Mouse (Mus musculus): Measurements from ENCODE around the gene Xrcc6. TPM values are rescaled to one million over a fixed set of nuclear protein-coding genes. Genes with fewer than 3 reads are reported as not detected.
A peak's percentile ranks its signal among the peaks of the same experiment; 100 is the strongest.
"Not testable (repeated sequence)": the region's sequence is repeated elsewhere in the genome, so short reads cannot be mapped to it uniquely, and the experiment has no call there.

Gene Xrcc6
- polyA plus RNA-seq, 1 experiment from 2014 or later: 91.6 TPM

DNA sequence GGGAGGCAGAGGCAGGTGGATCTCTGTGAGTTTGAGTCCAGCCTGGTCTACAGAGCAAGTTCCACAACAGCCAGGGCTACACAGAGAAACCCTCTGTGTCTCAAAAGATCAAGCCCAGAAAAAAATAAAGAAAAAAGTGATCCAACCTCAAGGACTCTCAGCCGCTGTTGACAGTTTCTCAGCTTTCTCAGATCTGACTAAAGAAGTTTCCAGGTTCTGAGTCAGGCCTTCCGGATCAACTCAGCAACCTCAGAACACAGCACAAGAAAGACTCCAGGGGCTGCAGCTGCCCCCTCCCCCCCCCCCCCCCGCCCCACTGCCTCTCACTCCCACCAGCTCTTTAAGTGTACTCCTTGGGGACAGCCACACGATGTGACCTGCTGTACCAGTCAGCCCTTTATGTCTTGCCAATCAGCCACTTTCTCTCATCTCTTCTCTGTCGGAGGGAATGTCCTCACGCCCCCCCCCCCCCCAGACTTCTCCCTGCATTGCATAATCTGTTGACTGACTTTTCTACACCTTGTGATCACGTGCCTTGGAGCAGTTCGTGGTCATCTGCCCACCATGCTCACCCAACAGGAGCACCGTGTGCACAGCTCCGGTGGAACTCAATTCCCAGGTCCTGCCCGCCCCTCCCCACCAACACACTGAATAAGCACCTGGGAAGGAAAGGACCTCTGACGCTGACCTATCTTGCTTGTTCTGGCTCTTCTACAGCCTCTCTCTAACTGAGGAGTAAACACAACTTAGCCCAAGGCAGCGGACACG is 21.4 kb upstream of the Xrcc6 start:
- no peak overlapping the region for H3K27ac ChIP-seq
- WGBS: 86% methylated on average over 10 of the region's 14 CpGs
- no peak overlapping the region for H3K4me2 ChIP-seq
- H3K27me3 ChIP-seq: no peaks in the 10 kb centered on the region
- H3K4me3 ChIP-seq (replicated peaks): no peak overlapping the region
- H3K4me1 ChIP-seq (replicated peaks): 0 out of 2 replicates have a peak, but pooled peaks cover 4% of the 10 kb centered on the region
- no peaks in the 10 kb centered on the region for H3K9me3 ChIP-seq
- H3K36me3 ChIP-seq: no peaks in the 10 kb centered on the region
- H3K9ac ChIP-seq (replicated peaks): no peak overlapping the region
- ATAC-seq (ENCODE audit: insufficient number of reproducible peaks, insufficient read depth, low FRiP score, low TSS enrichment, low read depth): no peak

DNA sequence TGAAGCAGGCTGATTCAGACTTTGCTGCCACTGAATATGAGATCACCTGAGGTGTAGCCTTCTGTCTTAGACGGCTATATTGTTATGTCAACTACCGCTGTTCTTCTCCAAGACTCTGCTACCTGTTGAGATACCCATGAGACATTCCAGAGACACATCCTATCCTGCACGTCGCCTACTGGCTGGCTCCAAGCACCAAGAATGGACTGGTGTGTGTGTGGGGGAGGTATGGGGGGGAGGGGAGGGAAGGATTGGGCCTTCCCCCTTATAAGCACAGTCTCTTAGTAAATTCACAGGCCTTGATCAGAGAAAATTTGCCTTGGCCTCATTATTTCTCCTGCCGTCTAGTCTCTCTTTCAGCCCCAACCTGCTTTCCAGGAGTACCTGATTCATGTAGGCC is 19.8 kb upstream of the Xrcc6 start:
- H3K9me3 ChIP-seq: peaks cover 6% of the 10 kb centered on the region
- H3K4me1 ChIP-seq (replicated peaks): 0 out of 2 replicates have a peak, but pooled peaks cover 4% of the 10 kb centered on the region
- ATAC-seq (ENCODE audit: insufficient number of reproducible peaks, insufficient read depth, low FRiP score, low TSS enrichment, low read depth): no peak
- 86% methylated on average over 5 of the region's 5 CpGs for WGBS
- no peak overlapping the region for H3K4me2 ChIP-seq
- H3K4me3 ChIP-seq (replicated peaks): no peak overlapping the region
- H3K9ac ChIP-seq (replicated peaks): no peak overlapping the region
- no peaks in the 10 kb centered on the region for H3K27me3 ChIP-seq
- H3K27ac ChIP-seq: no peak overlapping the region
- H3K36me3 ChIP-seq: no peaks in the 10 kb centered on the region

DNA sequence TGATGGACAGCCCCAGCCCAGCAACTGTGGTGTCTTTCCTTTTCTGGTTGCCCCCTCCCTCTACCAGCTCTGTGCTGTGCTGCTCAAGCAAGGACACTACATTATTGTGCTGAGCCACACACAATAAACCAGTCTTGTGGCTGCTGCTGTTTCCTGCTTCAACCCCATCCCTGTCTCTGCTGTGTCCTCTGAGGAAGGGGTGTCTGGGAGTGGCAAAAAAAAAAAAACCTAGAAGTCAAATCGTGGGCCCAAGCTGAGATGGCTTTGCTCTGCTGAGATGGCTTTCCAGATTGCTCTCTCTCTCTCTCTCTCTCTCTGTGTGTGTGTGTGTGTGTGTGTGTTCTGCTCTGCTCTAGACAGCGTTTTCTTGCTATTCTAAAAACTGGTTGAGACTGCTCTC is 19.2 kb upstream of the Xrcc6 start:
- Histone ChIP-seq H3K9ac (replicated peaks) (no peak overlapping the region), H3K27me3 (no peaks in the 10 kb centered on the region), H3K4me1 (replicated peaks) (0 out of 2 replicates have a peak, but pooled peaks cover 4% of the 10 kb centered on the region), H3K36me3 (no peaks in the 10 kb centered on the region), H3K4me3 (replicated peaks) (no peak overlapping the region), H3K9me3 (peaks cover 10% of the 10 kb centered on the region), H3K4me2 (no peak overlapping the region), H3K27ac (no peak overlapping the region)
- no peak for ATAC-seq (ENCODE audit: insufficient number of reproducible peaks, insufficient read depth, low FRiP score, low TSS enrichment, low read depth)
- 69% methylated on average over 2 of the region's 2 CpGs for WGBS

DNA sequence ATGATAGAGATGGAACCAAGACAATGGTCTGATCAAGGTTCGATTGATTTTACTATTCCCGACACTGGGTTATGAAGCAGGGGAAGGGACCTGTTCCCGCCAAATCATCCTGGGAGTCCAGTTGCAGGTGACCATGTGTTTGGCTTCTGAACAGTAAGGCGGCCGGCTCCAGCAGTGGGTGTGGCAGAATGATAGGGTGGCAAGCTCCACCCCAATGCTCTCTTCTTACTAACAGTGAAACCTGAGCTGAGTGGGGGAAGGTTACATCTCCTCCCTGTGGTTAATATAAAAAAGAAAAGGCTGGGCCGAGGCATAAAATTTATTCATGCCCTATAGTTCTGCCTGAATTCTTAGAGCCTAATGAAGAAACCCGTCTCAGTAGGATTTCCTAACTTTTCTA is 18.5 kb upstream of the Xrcc6 start:
- Histone ChIP-seq H3K4me2 (no peak overlapping the region), H3K9ac (replicated peaks) (no peak overlapping the region), H3K4me3 (replicated peaks) (no peak overlapping the region), H3K36me3 (no peaks in the 10 kb centered on the region), H3K4me1 (replicated peaks) (0 out of 2 replicates have a peak, but pooled peaks cover 4% of the 10 kb centered on the region), H3K27me3 (no peaks in the 10 kb centered on the region), H3K9me3 (peaks cover 10% of the 10 kb centered on the region), H3K27ac (no peak overlapping the region)
- WGBS: 51% methylated on average over 7 of the region's 7 CpGs
- ATAC-seq (ENCODE audit: insufficient number of reproducible peaks, insufficient read depth, low FRiP score, low TSS enrichment, low read depth): no peak

DNA sequence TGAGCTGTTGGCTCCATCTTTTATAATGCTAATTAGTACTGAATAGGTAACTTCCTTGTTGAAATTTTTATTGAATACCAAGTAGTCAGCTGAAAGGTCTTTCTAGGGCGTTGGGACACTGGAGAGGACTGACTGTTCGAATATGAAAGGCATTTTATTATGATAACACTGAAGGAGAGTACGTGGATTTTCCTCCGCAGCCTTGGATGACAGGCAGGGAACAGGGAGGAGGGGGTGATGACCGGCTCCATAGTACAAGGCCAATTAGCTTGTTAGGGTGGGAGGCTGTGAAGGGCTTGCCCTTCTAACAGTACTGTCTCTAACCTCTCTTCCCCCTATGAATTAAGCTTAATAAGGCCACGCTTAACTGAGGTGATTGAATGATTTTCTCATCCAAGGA is 18.0 kb upstream of the Xrcc6 start:
- H3K9ac ChIP-seq (replicated peaks); ATAC-seq (ENCODE audit: insufficient number of reproducible peaks, insufficient read depth, low FRiP score, low TSS enrichment, low read depth): not testable (repeated sequence)

DNA sequence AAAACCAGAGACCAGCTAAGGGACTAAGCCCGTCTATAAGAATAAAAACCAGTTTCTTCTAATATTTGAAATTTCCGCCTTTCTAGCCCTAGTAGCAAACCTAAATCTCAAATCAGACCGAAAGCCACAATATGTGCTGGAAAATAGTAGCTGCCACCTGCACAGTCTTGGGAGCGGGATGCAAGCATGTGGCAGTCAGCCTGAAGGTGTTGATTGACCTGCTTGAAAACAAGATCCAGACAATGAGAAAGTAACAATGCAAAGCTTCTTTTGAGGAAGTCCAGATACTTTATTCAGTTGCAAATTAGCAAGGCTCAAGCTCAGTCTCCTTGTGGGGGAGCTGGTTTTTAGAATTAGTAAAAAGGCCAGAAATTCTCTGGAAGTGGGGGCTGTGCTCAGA is 17.1 kb upstream of the Xrcc6 start:
- not testable (repeated sequence) for H3K4me2 ChIP-seq; H3K27ac ChIP-seq; H3K27me3 ChIP-seq; H3K9ac ChIP-seq (replicated peaks); H3K36me3 ChIP-seq; H3K4me3 ChIP-seq (replicated peaks); ATAC-seq (ENCODE audit: insufficient number of reproducible peaks, insufficient read depth, low FRiP score, low TSS enrichment, low read depth); H3K4me1 ChIP-seq (replicated peaks)
- WGBS: 88% methylated on average over 4 of the region's 4 CpGs
- H3K9me3 ChIP-seq: peaks cover 10% of the 10 kb centered on the region

More for the DNA sequence above, 18.0 kb upstream of the Xrcc6 start:
- H3K9me3 ChIP-seq: peaks cover 10% of the 10 kb centered on the region
- 78% methylated on average over 6 of the region's 6 CpGs for WGBS
- H3K4me1 ChIP-seq (replicated peaks); H3K36me3 ChIP-seq; H3K27ac ChIP-seq; H3K27me3 ChIP-seq; H3K4me2 ChIP-seq; H3K4me3 ChIP-seq (replicated peaks): not testable (repeated sequence)

DNA sequence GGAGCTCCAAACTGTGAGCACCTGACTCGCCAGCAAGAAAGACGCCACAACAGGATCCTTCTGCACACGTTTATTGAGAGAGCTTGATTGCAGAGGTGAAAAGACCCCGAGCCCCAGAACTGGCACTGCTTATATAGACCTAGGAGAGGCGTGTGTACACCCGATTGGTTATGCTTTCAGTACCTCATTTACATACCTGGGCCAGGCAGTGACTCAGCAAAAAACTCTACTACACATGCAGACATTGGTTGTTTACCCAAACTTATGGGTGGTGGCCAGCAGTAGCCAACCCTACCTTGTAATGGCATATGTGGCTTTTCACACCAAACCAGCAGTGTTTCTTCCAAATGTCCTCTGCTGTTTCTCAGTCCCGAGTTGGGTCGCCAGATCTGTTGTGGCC is 12.5 kb upstream of the Xrcc6 start:
- not testable (repeated sequence) for ATAC-seq (ENCODE audit: insufficient number of reproducible peaks, insufficient read depth, low FRiP score, low TSS enrichment, low read depth); H3K27ac ChIP-seq; H3K4me2 ChIP-seq; H3K9ac ChIP-seq (replicated peaks); H3K4me1 ChIP-seq (replicated peaks); H3K4me3 ChIP-seq (replicated peaks); H3K27me3 ChIP-seq; H3K36me3 ChIP-seq
- WGBS: 91% methylated on average over 8 of the region's 8 CpGs
- H3K9me3 ChIP-seq: peaks cover 10% of the 10 kb centered on the region

DNA sequence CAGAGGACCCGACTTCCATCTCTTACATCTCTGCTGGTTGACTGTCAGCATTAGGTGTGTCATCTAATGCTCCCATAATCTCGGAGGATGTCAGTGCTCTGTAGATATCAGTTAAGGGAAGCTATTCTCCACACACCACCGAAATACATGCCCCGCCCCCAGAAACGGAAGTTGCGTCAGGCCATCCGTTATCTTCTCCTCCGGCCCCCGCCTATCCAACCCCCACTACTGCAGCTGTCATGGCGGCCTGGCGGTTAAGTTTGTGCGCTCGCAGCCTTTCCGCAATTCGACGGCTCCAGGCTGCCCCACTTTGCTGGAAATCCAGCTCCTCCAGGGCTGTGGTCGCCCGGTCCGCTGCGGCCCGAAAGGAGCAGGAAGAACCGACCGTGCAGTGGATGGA is 7.3 kb upstream of the Xrcc6 start, which contains the start of gene 1700029P11Rik:
Gene 1700029P11Rik (plus strand): TSS at position 220 of the 400 bp plus-strand sequence.
- H3K4me1 ChIP-seq (replicated peaks): no peaks in the 10 kb centered on the region
- H3K27me3 ChIP-seq: no peaks in the 10 kb centered on the region
- no peak within 1 kb of the TSS for H3K27ac ChIP-seq
- H3K36me3 ChIP-seq: no peaks in the 10 kb centered on the region
- no peak within 1 kb of the TSS for H3K4me2 ChIP-seq
- no peaks in the 10 kb centered on the region for H3K9me3 ChIP-seq
- WGBS: 94% methylated on average over 23 of the region's 23 CpGs
- H3K9ac ChIP-seq (replicated peaks): no peak within 1 kb of the TSS
- no peak for ATAC-seq (ENCODE audit: insufficient number of reproducible peaks, insufficient read depth, low FRiP score, low TSS enrichment, low read depth)
- no peak within 1 kb of the TSS for H3K4me3 ChIP-seq (replicated peaks)

DNA sequence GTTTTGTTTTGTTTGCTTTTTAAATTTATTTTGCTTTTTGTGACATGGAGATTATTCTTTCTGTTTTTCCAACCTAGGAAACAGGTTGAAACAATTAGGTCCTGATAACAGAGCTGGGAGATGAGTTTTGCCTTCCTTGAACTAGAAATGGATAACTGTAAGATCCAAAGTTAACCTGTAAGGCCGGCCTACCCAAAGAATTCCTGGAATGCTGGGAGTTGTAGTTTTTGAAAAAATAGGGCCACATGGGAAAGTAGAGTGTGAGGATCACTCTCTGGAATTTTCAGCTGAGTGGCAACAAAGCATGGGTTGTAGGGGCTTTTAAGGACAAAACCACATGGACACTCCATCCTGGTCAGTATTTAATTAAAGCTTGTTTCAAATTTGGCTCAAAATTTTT is 5.5 kb upstream of the Xrcc6 start:
- Histone ChIP-seq H3K36me3 (no peaks in the 10 kb centered on the region), H3K4me2 (no peak overlapping the region), H3K27me3 (no peaks in the 10 kb centered on the region), H3K4me1 (replicated peaks) (peaks cover 4% of the 10 kb centered on the region; the same call in 1 of the 2 replicates), H3K9ac (replicated peaks) (no peak overlapping the region), H3K27ac (no peak overlapping the region), H3K4me3 (replicated peaks) (no peak overlapping the region), H3K9me3 (no peaks in the 10 kb centered on the region)
- ATAC-seq (ENCODE audit: insufficient number of reproducible peaks, insufficient read depth, low FRiP score, low TSS enrichment, low read depth): no peak
- WGBS: 64% methylated on average over 1 of the region's 1 CpGs

DNA sequence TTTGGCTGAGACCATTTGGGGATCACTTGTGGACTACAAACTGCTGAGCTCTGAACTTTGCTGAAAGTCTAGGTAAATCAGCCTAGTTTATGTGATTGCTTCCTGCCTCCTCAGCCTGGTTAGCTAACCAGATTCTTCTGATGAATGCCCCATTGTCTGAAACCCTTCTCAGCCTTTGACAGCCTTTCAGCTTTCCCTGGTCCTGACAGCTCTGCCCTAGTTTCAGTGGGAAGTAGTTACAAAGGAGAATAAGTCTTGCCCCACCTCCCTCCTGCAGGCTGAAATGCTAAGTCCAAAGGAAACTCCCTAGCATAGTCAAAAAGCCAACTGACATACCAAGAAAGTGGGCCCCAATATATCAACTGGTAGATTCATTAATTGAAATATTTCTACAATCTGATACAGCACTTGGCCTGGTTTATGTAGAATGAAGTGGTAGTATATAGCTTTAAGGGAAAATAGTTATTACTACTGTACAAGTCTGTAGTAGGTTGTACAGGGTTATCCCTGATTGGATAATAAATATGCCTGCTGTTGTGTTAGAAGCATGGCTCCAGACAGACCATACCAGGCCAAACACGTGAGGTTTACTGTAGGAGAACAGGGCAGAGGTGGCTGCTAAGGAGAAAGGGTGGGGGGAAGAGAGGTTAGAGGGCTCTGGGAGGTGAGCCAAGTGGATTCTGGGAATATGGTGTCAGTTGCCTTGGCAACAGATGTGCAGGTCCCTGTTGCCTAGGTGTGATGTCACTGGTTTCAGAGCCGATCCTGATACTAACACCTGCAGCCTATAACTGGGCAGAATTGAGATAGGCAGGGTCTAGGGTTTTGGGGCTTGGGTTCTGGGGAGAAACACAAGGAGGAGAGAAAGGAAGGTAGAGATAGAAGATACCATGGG is 2.1 kb upstream of the Xrcc6 start:
- ATAC-seq (ENCODE audit: insufficient number of reproducible peaks, insufficient read depth, low FRiP score, low TSS enrichment, low read depth): no peak
- H3K4me2 ChIP-seq: no peak overlapping the region
- H3K36me3 ChIP-seq: no peaks in the 10 kb centered on the region
- H3K27me3 ChIP-seq: no peaks in the 10 kb centered on the region
- H3K9ac ChIP-seq (replicated peaks): no peak overlapping the region
- H3K4me3 ChIP-seq (replicated peaks): no peak overlapping the region
- H3K27ac ChIP-seq: no peak overlapping the region
- no peaks in the 10 kb centered on the region for H3K9me3 ChIP-seq
- WGBS: 61% methylated on average over 2 of the region's 2 CpGs
- H3K4me1 ChIP-seq (replicated peaks): peaks cover 7% of the 10 kb centered on the region; the same call in 1 of the 2 replicates

DNA sequence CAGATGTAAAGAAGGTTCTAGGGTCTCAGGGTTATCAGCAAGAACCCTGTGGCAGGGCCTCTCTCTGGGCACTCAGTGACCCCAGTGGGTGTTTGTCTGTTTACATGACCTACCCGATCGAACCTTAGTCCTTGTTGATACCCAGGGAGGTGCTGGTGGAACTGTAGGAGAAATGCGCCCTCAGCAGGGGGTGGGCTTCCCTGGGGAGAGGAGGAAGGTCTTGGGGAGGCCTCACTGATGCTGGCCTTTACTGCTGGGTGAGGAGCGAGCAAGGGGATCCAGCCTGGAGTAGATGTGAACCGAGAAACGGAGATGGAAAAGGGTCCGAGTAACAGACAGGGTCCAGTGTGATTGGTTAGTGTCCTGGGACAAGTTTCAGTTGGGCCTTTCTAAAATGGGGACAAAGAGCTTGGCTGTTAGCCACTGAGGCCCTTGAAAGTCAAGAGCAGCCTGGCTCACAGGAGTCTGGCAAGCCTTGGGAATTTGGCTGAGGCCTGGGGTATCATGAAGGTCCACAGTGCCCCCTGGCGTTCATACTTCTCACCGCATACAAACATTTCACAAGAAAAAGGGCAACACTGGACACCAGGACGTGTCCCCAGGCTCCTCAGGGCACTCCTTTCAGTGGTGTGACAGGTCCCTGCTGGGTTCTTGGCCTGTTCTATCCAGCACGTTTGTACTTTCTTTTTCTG is 1.9 kb downstream of the Xrcc6 start:
- no peak overlapping the region for H3K9ac ChIP-seq (replicated peaks)
- no peak overlapping the region for H3K27ac ChIP-seq
- H3K36me3 ChIP-seq: peaks cover 21% of the 10 kb centered on the region
- no peaks in the 10 kb centered on the region for H3K9me3 ChIP-seq
- ATAC-seq (ENCODE audit: insufficient number of reproducible peaks, insufficient read depth, low FRiP score, low TSS enrichment, low read depth): peak; percentile 59; the same call in 1 of the 2 replicates
- H3K27me3 ChIP-seq: no peaks in the 10 kb centered on the region
- WGBS: 50% methylated on average over 11 of the region's 11 CpGs
- no peak overlapping the region for H3K4me2 ChIP-seq
- H3K4me3 ChIP-seq (replicated peaks): no peak overlapping the region
- peaks cover 7% of the 10 kb centered on the region; the same call in 1 of the 2 replicates for H3K4me1 ChIP-seq (replicated peaks)
